Mouse (Mus musculus) intestine, embryonic 15.5 days (tissue): Measurements from ENCODE around the gene Gm45837. TPM values are rescaled to one million over a fixed set of nuclear protein-coding genes. Genes with fewer than 3 reads are reported as not detected.
"Not testable (repeated sequence)": the region's sequence is repeated elsewhere in the genome, so short reads cannot be mapped to it uniquely, and the experiment has no call there.

Experiments
- ATAC-seq: fragments of 200-750 bp; cut with Nextera tagmentation; 2 replicates; pipeline ENCODE4 v1.8.0; 2017; ENCODE audit warnings: moderate TSS enrichment, moderate library complexity
- H3K27ac ChIP-seq: fragments of 300-500 bp; sonication (generic); 2 replicates; pipeline ENCODE4 v1.5.1; 2015; ENCODE audit warnings: mild to moderate bottlenecking, inconsistent platforms
- H3K27me3 ChIP-seq: fragments of 300-500 bp; sonication (generic); replicated peaks from 2 replicates; pipeline ENCODE4 v1.6.1; 2015; ENCODE audit warnings: inconsistent platforms
- H3K36me3 ChIP-seq: fragments of 300-500 bp; sonication (generic); 2 replicates; pipeline ENCODE4 v1.6.1; 2015; ENCODE audit warnings: inconsistent platforms
- H3K4me1 ChIP-seq: fragments of 300-500 bp; sonication (generic); replicated peaks from 2 replicates; pipeline ENCODE4 v1.6.1; 2015; ENCODE audit warnings: inconsistent platforms
- H3K4me2 ChIP-seq: fragments of 300-500 bp; sonication (generic); replicated peaks from 2 replicates; pipeline ENCODE4 v1.6.1; 2015; ENCODE audit warnings: mild to moderate bottlenecking, inconsistent platforms
- H3K4me3 ChIP-seq: fragments of 300-500 bp; sonication (generic); replicated peaks from 2 replicates; pipeline ENCODE4 v1.5.1; 2015; ENCODE audit warnings: inconsistent platforms
- H3K9ac ChIP-seq: fragments of 300-500 bp; sonication (generic); 2 replicates; pipeline ENCODE4 v1.6.1; 2015; ENCODE audit warnings: inconsistent platforms
- H3K9me3 ChIP-seq: fragments of 300-500 bp; sonication (generic); 2 replicates; pipeline ENCODE4 v1.6.1; 2016; ENCODE audit warnings: inconsistent platforms
- WGBS: fragments of 180-500 bp; shearing (Covaris S2); methylation state at CpG from one replicate; pipeline ENCODE4 v1.1.7; 2015; 5-methylcytosine and 5-hydroxymethylcytosine counted together
- microRNA counts: library from miRNA; unstranded; fragments of <30 nt; microRNA quantifications from one replicate; lab custom pipeline; 2016
- polyA plus RNA-seq: library from polyadenylated mRNA; unstranded; fragments of >200 nt; fragmentation: Nextera tagmentation; extraction: Ambion mirVana; gene quantifications from 2 replicates; pipeline ENCODE4 v1.2.1, GENCODE M21; 2015

The Gm45837 gene
- polyA plus RNA-seq, 1 experiment from 2014 or later = 3.5 TPM

GRCm38 (mm10) chr7:101550686-101551485, 140.2 kb downstream of the Gm45837 start:
- Histone ChIP-seq H3K27me3 (no peaks in the 10 kb centered on the region), H3K9ac (no peak overlapping the region), H3K4me2 (no peak overlapping the region), H3K4me1 (0 out of 2 replicates have a peak, but pooled peaks cover 6% of the 10 kb centered on the region), H3K4me3 (no peak overlapping the region), H3K9me3 (no peaks in the 10 kb centered on the region), H3K36me3 (no peaks in the 10 kb centered on the region), H3K27ac (no peak overlapping the region; the same call in 1 of the 2 replicates)
- WGBS = 50% methylated on average over 7 of the region's 7 CpGs
- peak; percentile 56; the same call in 1 of the 2 replicates for ATAC-seq

- H3K27me3 ChIP-seq = no peaks in the 10 kb centered on the region
- no peaks in the 10 kb centered on the region for H3K36me3 ChIP-seq
- no peak overlapping the region for H3K4me2 ChIP-seq
- H3K27ac ChIP-seq = no peak overlapping the region; the same call in 1 of the 2 replicates
- no peaks in the 10 kb centered on the region for H3K9me3 ChIP-seq
- no peak overlapping the region for H3K4me3 ChIP-seq
- 0 out of 2 replicates have a peak, but pooled peaks cover 6% of the 10 kb centered on the region for H3K4me1 ChIP-seq
- H3K9ac ChIP-seq = no peak overlapping the region
- ATAC-seq = peak; percentile 49; the same call in 1 of the 2 replicates
- 78% methylated on average over 1 of the region's 1 CpGs for WGBS
Observed at GRCm38 (mm10) chr7:101551530-101551929, 140.8 kb downstream of the Gm45837 start.

- H3K27ac ChIP-seq, ATAC-seq, H3K4me2 ChIP-seq, H3K27me3 ChIP-seq, H3K4me3 ChIP-seq, H3K4me1 ChIP-seq, H3K9me3 ChIP-seq, H3K36me3 ChIP-seq, H3K9ac ChIP-seq: not testable (repeated sequence)
- 90% methylated on average over 3 of the region's 3 CpGs for WGBS
Observed at GRCm38 (mm10) chr7:101555473-101555872, 144.8 kb downstream of the Gm45837 start.

GRCm38 (mm10) chr7:101557391-101557790, 146.7 kb downstream of the Gm45837 start:
- 68% methylated on average over 1 of the region's 1 CpGs for WGBS
- ATAC-seq = peak; percentile 65

GRCm38 (mm10) chr7:101559393-101559792, 148.7 kb downstream of the Gm45837 start:
- not testable (repeated sequence) for H3K4me2 ChIP-seq, H3K27ac ChIP-seq, H3K4me1 ChIP-seq, H3K9me3 ChIP-seq, H3K27me3 ChIP-seq, H3K36me3 ChIP-seq, H3K9ac ChIP-seq, H3K4me3 ChIP-seq, ATAC-seq
- 62% methylated on average over 5 of the region's 5 CpGs for WGBS

More at GRCm38 (mm10) chr7:101557391-101557790, 146.7 kb downstream of the Gm45837 start:
- Histone ChIP-seq H3K9me3 (no peaks in the 10 kb centered on the region), H3K27me3 (no peaks in the 10 kb centered on the region), H3K4me3 (no peak overlapping the region), H3K4me1 (no peaks in the 10 kb centered on the region), H3K4me2 (no peak overlapping the region), H3K9ac (no peak overlapping the region), H3K36me3 (no peaks in the 10 kb centered on the region), H3K27ac (no peak overlapping the region)

MicroRNA genes within 50 kb of the gene (microRNA counts, 519-probe panel; counts per million panel counts)
- microRNA mmu-miR-139-3p (lab: Ali Mortazavi, UCI) (97.1 counts per million, percentile 29 among the panel's probes with 10 or more counts), microRNA mmu-miR-139-5p (lab: Ali Mortazavi, UCI) (2,234 counts per million, percentile 55 among the panel's probes with 10 or more counts)

Other genes starting within 250 kb of the Gm45837 start
- 14.3 and 16.1 TPM in 2 replicates for gene Atg16l2, start 108.6 kb upstream of the Gm45837 start, polyA plus RNA-seq
- 111 and 125 TPM in 2 replicates for gene Stard10, start 93.8 kb upstream of the Gm45837 start, polyA plus RNA-seq
- 56.3 and 58.4 TPM in 2 replicates for gene Arap1, start 62.8 kb upstream of the Gm45837 start, polyA plus RNA-seq
- gene Pde2a, start 10.8 kb downstream of the Gm45837 start, polyA plus RNA-seq = 15.4 and 16.6 TPM in 2 replicates
- gene Art2b, start 174.7 kb downstream of the Gm45837 start, polyA plus RNA-seq = 0.47 and 0.55 TPM in 2 replicates